Mouse (Mus musculus) neural tube, postnatal 0 days (tissue): ENCODE measurements around the gene Myh11. TPM values are rescaled to one million over a fixed set of nuclear protein-coding genes. Genes with fewer than 3 reads are reported as not detected.

Experiments
- microRNA counts: library from miRNA; unstranded; fragments of <30 nt; microRNA quantifications from one replicate; lab custom pipeline; 2015
- microRNA-seq: library from miRNA; unstranded; fragments of <30 nt; microRNA quantifications from one replicate; pipeline ENCODE4, GENCODE M21; 2016
- polyA plus RNA-seq: library from polyadenylated mRNA; unstranded; fragments of >200 nt; fragmentation: Nextera tagmentation; extraction: Ambion mirVana; gene quantifications from 2 replicates; pipeline ENCODE4 v1.2.1, GENCODE M21; 2015

Myh11 gene
- 0.55 and 0.63 TPM in 2 replicates for polyA plus RNA-seq

DNA sequence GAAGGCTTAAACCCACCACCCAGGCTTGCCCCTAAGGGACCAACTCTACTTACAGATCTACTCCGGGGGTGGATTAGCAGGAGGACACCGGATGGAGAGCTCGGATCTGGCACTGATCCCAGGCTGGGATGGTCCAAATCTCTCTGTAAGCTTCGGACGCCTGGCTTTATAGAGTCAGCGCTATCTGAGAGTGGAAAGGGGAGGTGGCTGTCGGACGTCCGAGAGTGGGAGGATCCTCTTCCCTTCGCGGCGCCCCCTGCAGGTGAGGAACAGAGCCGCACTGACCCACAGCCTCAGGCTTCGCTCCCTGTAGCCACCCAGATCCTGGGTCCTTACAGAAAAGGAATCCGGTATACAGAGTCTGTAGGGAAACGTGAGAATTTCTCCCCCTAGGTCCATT is at the start of gene Myh11:
Myh11 (minus strand) TSS at position 150 of the 400 bp plus-strand sequence.

DNA sequence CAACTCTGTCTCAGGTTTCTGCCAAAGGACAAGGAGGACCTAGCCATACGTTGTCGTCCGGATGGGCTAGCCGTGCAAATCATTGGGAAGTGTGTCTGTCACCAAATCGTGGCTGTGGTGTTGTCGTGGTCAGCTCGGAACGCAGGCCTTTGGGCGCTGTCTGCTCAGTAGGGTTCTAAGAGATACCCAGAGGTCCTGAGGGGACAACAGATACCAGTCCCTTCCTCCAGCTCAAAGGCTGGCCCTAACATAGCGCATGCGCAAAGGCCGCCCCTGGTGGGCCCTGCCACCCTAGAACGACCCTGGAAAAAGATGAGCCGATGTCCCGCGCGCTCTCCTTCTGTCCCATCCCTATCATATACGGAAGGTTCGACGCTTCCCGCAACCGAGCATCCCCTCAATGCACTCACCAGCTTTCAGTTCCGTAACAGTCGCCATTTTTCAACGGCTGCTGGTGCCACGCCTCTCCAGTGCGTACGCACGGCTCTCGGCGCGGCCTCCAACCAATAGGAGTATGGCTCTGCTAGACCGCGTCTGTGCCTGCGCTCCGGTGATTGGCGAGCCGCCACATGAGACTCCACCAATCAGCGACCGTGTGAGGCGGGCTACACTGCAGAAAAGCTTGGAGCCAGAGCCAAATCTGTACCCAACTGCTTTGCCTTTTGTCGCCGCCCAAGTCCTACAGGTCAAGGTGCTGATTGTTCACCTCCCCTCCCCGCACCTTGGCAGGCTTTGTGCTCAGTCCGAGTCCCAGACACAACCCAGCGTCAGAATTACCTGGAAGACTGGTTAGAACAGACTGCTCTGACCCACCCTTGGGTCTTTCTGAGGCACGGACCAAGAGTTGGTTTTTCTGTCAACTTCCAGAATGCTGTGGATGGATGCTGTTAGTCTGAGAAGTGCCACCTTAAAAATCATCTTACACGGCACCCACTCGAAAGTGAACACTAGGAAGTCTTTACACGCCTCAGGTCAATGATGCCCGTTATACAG is 26.0 kb upstream of the Myh11 start, which contains the start of gene Fopnl:
Fopnl (minus strand) TSS at position 522 of the 993 bp plus-strand sequence.

DNA sequence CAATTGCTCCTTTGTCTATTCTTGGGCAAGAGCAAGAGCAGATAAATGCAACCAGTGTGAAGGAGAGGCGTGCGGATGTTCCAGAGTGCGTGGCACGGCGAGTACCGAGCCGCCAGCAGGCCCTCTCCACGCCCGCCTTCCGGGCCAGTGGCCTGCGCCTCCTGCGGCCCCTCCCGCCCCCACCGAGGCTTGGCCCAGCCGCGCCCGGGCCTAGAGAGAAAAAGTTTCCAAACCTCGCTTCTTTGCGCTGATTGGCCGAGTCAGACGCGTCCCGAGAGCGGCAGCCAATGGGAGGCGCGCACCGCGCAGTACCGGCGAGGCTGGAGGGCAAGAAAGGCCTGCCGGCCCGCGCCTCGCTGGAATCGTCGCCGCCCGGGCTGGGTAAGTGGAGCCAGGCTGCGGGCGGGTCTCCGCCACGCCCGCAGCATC is 128.2 kb downstream of the Myh11 start, which contains the start of the genes Nde1 and Marf1:
Nde1 (plus strand) TSS at position 288 of the 429 bp plus-strand sequence.
Marf1 (minus strand) TSS at position 364 of the 429 bp plus-strand sequence.

MicroRNA genes within 50 kb of the gene (microRNA counts, 519-probe panel; counts per million panel counts)
- microRNA mmu-miR-484 (lab: Ali Mortazavi, UCI), result 4,214 counts per million, percentile 38 among the panel's probes with 10 or more counts

Small RNA genes lying within 50 kb of the gene (microRNA-seq; reads per million reads assigned to microRNA genes)
- 1,807 reads per million, percentile 81 among the genes with 10 or more reads in this experiment for gene Mir484

Other genes starting within 250 kb of the Myh11 start
- 18.5 and 19.0 TPM in 2 replicates for gene Nde1, start 128.1 kb downstream of the Myh11 start, polyA plus RNA-seq
- 9.3 and 9.8 TPM in 2 replicates for gene Marf1, start 128.0 kb downstream of the Myh11 start, polyA plus RNA-seq
- 194 and 209 TPM in 2 replicates for gene Fopnl, start 26.0 kb upstream of the Myh11 start, polyA plus RNA-seq
- 7.2 and 7.5 TPM in 2 replicates for gene Abcc1, start 70.2 kb upstream of the Myh11 start, polyA plus RNA-seq